Mouse (Mus musculus) lung, postnatal 14 days (tissue): ENCODE results near the gene D5Ertd579e.
A peak's percentile ranks its signal among the peaks of the same experiment; 100 is the strongest.
"Not testable (repeated sequence)": the region's sequence is repeated elsewhere in the genome, so short reads cannot be mapped to it uniquely, and the experiment has no call there.

Source experiments
- DNase-seq: peaks from one replicate; pipeline ENCODE4 v3.0.0; 2021

D5Ertd579e gene

GRCm38 (mm10) chr5:36677907-36678306, 17.9 kb downstream of the D5Ertd579e start:
- DNase-seq: no peak

DNA sequence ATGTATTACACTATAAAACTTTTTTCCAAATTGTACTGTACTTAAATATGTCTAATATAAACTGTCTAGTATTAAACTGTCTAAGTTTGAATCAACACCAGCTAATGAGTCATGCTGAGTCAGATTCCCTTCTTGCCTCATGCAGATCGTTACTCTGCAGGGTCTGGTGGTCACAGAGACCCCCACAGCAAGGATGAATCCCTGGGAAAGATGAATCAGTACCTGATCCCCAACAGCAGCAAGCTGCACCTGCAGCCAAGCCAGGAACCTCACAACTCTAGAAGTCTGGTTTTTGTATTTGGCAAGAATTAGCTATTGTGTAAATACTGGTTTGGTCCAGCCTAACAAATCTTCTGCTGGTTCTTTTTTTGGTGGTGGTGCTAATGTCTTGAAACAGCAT, 20.4 kb downstream of the D5Ertd579e start:
- no peak for DNase-seq

GRCm38 (mm10) chr5:36674658-36675433, 21.0 kb downstream of the D5Ertd579e start:
- DNase-seq: no peak

DNA sequence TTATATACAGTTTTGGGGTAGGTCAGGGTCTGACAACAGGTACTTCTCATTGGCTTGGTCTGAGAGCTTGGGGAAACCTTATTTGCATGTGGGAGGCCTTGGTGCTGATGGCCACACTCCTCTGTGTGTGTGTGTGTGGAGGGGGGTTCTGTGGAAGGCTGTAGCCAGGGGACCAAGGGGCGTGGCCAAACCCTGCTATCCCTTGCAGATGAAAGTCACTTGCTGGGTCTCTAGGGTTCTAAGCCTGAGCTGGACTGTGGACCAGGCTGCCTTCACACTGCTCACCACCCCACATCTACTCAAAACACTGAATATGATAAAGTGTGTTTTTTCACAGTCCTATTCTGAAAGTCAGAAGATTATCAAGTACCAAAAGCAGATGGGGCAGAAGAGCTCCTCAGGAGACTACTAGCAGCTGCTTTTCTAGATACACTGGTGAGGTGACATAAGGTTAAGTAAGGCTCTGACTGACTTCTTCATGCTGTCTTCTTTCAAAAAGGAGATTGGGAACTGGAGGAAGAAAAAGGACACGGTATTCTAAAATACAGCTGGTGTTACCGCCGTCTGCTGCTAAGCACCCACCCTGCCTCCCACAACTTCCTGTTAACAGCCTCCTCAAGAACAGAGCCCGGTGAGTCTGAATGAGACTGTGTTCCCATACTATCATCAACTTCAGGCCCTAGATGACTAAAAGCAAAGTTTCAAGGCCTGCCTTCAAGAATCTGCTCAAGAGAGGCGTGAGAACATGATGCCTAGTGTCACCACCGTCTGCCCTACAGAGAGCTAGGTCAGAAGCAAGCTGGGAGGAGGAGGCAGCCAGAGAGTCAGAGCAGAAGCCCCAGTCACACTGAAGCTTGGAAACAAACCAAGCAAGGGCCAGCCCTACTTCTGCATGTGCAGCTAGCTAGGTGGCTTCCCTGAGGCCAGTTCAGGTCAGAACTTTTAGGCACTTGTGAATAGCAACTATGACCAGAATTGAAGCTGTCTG, 26.5 kb downstream of the D5Ertd579e start:
- no peak for DNase-seq

GRCm38 (mm10) chr5:36668572-36668971, 27.3 kb downstream of the D5Ertd579e start:
- no peak for DNase-seq

DNA sequence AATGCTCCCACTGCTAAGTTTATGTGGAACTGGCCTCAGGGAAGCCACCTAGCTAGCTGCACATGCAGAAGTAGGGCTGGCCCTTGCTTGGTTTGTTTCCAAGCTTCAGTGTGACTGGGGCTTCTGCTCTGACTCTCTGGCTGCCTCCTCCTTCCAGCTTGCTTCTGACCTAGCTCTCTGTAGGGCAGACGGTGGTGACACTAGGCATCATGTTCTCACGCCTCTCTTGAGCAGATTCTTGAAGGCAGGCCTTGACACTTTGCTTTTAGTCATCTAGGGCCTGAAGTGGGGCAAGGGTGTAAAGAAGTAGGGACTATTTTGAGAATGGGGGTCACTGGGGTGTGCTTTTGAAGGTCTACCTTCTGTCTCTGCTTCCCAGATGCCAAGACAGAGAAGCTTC, 27.8 kb downstream of the D5Ertd579e start:
- DNase-seq: not testable (repeated sequence)

- DNase-seq: no peak
Observed at GRCm38 (mm10) chr5:36667165-36667564, 28.7 kb downstream of the D5Ertd579e start.

GRCm38 (mm10) chr5:36666699-36667098, 29.1 kb downstream of the D5Ertd579e start:
- not testable (repeated sequence) for DNase-seq

DNA sequence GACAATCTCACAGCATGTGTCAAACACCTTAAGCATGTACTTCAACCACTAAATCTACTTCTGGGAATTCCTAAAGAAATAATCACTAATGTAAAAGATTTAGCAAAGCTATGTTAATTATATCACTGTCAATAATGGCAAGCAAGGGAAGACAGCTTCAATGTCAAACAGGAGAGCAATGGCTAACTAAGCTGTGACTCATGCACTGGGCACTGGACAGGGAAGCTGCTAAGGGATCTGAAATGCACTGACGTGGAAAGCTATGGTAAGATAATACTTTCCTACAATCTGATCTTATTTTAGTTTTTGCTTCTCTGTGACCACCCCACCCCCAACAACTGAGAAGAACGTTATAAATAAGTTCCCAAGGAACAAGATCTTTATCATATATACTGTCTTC, 32.5 kb downstream of the D5Ertd579e start:
- no peak for DNase-seq

GRCm38 (mm10) chr5:36660977-36661760, 34.7 kb downstream of the D5Ertd579e start:
- not testable (repeated sequence) for DNase-seq

- DNase-seq: no peak
Observed at GRCm38 (mm10) chr5:36625612-36626011, 70.2 kb downstream of the D5Ertd579e start.

- no peak for DNase-seq
Observed at GRCm38 (mm10) chr5:36623670-36624069, 72.2 kb downstream of the D5Ertd579e start.

DNA sequence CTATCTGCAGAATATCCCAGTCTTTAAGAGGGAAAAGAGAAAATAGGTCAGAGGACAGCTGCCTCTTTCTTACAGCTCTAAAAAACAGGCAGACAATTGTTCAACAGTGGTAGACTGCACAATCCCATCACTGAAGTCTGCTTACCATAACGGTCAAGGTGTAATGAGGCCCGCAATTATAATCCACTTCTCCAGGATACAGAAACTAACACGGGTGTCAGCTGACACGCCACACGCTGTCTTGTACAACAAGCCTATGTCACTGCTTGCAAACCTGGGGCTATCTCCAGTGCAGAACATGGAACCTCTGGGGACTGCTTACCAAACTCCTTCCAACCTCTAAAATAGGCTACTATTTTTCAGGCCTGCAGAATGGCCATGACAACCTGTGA, 74.8 kb downstream of the D5Ertd579e start:
- no peak for DNase-seq

DNA sequence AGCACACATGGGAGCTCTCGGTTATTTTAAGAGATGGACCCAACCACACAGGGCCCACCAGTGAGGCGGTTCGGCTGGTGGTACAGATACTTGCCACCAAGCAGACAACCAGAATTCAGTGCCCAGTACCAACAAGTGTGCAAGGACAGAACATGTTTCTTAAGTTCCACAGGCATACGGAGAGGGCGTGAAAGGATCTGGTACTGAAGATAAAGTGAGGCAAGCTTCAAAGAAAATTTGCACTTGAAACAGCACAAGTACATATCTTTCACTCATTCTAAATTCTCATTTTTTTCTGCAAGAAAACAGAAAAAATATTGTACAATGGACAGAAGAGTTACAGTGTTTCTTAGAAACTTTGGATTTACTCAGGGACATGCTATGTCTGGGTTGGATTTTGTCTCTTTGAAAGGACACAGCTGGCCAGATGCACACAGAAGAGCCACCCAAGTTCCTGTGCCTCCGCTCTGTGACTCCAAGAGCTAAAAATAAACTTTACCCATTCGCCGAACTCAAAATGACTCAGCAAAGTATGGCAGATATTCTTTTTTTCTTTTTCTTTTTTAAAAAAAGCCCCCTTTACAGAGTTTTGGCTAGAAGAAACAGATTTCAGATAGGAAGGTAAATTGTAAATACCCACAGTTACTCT, 75.3 kb downstream of the D5Ertd579e start:
- no peak for DNase-seq

DNA sequence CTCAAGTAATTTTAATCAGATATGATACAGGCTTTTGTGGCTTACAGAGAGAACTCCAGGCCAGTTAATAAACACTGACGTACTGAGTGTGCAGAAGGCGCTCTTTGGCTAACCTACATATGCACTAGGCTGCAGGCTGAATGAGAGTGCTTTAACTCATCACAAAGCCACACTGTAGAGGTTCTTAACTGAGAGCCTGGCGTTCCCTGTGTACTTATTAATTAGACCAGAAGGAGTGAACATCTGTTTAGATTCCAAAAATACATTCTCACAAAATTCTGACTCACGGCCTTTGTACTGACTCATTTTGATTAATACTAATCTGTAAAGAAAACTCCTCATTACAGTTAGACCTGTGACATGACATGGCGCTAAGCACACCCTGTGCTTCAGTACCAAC, 76.9 kb downstream of the D5Ertd579e start:
- DNase-seq: no peak

DNA sequence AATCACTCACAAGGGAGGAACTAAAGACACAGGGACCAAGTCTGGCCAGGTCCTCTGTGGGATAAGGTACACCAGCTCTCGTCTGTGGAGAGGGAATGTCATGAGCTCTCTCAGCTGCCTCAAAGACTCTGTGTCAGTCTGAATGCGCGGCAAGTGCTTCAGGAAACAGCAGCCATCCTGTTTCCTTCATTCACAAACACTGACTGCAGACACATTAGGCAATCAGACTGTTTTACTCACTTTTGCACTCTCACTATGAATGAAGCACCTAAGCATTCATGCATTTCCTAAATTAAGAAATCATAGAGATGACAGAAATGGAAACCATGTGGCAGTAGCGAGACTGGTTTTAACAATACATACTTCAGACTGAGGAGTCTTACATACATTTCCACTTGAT, 77.5 kb downstream of the D5Ertd579e start:
- no peak for DNase-seq

- no peak for DNase-seq
Observed at GRCm38 (mm10) chr5:36614124-36614523, 81.7 kb downstream of the D5Ertd579e start.

DNA sequence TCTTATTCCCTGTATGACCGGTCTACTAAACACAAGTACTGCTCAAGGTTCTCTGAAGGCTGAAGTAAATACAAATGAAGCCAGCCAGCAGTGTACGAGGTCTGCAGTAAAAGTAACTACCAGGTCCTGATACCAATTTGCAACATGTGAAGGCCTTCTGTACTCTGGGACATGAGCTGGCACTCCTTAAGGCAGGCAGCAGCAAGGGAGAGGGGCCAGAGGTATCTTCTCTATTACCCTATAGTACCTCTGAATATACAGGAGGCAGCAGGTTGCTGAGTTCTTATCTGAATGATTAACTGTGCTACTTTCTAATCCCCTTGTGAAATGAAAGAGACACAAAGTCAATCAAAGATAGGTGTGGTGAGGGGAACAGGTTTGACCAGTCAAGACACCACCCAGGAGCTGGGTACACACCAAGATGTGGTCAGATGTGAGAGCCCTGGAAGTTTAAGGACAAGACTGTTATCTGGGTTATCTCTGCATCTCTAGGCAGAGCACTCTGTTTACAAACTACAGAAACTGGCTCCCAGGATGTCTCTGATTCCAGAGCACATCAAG, 86.8 kb downstream of the D5Ertd579e start:
- DNase-seq: no peak

DNA sequence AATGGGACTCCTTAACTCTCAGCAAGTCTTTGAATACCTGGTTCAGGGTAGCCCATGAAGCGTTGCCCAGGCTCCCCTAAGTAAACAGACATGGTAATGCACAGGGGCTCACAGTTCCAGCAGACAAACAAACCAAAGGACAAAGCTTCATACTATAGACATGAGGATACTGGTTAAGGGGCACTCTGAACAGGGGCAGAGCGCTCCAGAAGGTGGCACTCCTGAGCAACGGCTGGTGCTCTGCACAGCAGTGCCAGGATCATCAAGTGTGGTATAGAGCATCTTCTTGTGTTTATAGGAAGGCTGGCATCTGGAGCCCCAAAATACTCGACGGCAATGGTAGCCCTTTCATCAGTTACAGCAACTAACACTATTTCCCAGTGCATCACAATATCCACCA, 92.8 kb downstream of the D5Ertd579e start:
- DNase-seq: peak; percentile 52

- no peak for DNase-seq
Observed at GRCm38 (mm10) chr5:36602028-36602427, 93.8 kb downstream of the D5Ertd579e start.

GRCm38 (mm10) chr5:36601492-36601891, 94.3 kb downstream of the D5Ertd579e start:
- no peak for DNase-seq

DNA sequence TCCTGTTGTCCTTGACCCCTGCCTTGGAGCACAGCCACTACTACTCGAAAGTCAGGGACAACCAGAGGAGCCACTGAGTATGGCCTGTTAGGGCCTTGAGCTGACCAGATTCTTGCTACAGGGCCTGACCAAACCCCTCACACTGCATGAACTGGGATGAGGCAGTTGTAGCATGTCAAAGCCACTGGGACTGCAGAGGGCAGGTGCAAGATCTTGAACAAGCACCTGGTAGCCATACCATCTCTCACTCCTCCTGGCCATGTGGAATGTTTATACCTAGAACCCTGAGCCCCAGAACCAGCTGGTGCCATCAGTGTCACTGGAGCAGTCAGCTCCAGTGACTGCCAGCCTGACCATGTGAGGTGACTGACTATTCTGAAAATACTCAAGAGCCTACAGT, 96.9 kb downstream of the D5Ertd579e start:
- DNase-seq: no peak
